Mouse (Mus musculus) large intestine, adult 2 months (tissue): Measurements from ENCODE around the gene Ccdc87. TPM values are rescaled to one million over a fixed set of nuclear protein-coding genes. Genes with fewer than 3 reads are reported as not detected.
A peak's percentile ranks its signal among the peaks of the same experiment; 100 is the strongest.
"Not testable (repeated sequence)": the region's sequence is repeated elsewhere in the genome, so short reads cannot be mapped to it uniquely, and the experiment has no call there.

Experiments
- DNase-seq: peaks from one replicate; pipeline ENCODE4 v3.0.0-alpha.2; 2012; ENCODE audit warnings: low read depth, low spot score
- WGBS: fragments of 180-500 bp; shearing (Covaris S2); methylation state at CpG from one replicate; pipeline ENCODE4 v1.1.7; 2018; 5-methylcytosine and 5-hydroxymethylcytosine counted together
- polyA plus RNA-seq: library from polyadenylated mRNA; depleted of rRNA; stranded (reverse); fragments of >200 nt; gene quantifications from 2 replicates; pipeline ENCODE4 v1.2.3, GENCODE M21; 2012; rRNA removed

Gene Ccdc87
- polyA plus RNA-seq = 0.09 and 0.19 TPM in 2 replicates

DNA sequence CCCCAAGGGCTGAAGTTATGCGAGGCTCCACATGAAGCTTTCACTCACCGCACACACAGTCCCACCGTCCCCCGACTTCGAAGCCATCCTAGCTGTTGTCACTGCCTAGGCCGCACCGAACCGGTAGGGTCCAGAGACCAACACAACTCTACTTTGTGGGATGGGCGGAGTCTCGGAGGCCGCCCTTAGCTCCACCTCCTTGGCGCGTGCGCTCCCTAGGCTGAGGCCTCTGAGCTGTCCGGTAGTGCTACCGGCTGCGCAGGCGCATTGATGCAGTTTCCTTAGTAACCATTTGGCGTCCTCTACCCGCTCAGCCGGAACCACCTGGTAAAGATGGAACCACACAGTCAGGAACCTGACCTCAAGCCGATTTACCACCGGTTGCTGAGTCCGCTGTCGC lies at the start of gene Ccdc87, which contains the start of gene Ccs:
Ccdc87 (plus strand) TSS at position 218 of the 400 bp plus-strand sequence.
Ccs (minus strand) TSS at position 184 of the 400 bp plus-strand sequence.
- peak; percentile 90 for DNase-seq
- WGBS = under 1% methylated on average over 25 of the region's 25 CpGs

DNA sequence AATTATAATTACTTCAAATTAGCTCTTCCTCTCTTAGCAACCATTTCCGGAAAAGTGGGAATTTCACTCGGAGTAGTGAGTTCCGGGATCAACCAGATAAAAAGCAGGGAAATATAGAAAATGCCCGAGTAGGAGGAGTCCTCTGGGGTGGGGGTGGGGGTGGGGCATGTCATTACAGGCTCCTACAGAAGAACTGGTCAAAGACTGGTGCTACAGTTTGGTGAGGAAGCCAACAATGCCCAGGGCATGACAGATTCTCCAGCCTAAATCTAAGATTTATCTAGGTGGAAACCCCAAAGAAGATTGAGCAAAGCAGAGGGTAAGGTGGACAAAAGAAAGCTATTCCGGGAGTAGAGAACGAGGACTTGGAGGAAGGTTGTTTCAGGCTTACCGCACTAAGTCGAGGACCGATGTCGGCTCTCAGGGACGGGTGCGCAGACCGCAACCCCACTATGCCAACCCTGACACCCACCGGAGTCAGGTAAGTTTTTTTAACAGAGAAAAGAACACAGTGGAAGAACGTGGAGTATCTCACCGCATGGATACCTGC lies 45.8 kb upstream of the Ccdc87 start:
- WGBS = under 1% methylated on average over 16 of the region's 16 CpGs
- DNase-seq = no peak

DNA sequence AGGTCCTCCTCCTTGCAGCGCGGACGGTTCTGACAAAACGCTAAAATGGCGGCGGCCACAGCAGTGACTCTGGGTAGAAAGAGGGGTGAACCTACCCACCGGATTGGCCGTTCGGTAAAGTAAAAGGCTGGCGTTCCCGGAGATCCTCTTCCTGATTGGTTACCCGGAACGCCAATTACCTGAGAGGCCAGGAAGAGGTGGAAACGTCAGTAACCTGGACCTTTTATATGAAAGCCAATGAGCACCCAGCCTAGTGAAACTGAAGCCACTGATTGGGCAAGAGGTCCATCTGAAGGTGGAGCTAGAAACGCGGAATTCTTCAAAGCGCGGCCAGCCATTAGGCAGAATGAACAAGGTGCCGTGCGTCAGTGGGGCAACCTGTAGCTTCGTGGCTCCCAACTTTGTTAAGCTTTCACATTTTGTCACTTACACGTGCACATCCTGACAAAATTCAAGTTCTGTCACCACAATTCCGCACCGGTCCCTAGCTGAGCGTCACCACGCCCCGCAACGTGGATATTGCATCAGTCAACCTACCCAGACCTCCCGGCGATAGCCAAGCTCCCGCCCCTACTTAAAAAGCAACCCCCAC lies 45.2 kb upstream of the Ccdc87 start, which contains the start of gene Rbm4:
Rbm4 (minus strand) TSS at position 71 of the 592 bp plus-strand sequence.
- DNase-seq = peak; percentile 100
- WGBS = under 1% methylated on average over 31 of the region's 31 CpGs

DNA sequence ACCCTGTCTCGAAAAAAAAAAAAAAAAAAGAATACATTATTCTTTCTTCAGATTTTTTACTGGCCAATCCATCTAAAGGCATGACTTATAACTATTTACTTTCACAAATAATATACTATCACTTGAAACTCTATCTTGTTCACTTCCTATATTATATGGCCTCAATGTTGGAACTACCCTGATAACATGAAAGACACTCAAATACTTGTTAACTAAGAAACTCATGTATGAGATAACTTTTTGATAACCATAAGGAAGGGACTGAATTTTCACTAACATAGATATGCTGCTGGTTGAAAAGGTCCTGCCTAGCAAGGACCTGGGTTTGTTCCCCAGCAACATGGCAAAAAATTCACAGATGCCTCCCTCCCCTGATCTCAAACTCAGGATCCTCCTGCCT lies 43.2 kb upstream of the Ccdc87 start:
- WGBS = 47% methylated on average over 1 of the region's 1 CpGs
- no peak for DNase-seq

DNA sequence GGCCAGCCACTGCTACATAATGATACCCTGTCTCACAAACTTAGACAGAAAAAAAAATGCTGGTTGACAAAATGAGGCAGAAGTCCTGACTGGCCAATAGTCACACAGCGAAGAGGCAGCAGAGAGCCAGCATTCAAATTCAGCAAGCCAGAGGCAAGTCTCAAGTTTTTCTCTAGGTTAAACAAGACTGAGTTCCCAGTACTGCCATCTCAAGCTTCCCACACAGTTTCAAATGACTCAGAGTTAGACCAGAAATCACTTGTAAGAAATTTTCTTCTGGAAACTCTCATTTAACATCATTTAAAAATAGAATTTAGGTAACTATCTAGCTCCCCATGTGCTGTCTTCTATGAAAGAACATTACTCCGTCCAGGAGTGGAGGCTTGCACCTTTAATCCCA lies 41.3 kb upstream of the Ccdc87 start:
- no peak for DNase-seq
- 93% methylated on average over 2 of the region's 2 CpGs for WGBS

DNA sequence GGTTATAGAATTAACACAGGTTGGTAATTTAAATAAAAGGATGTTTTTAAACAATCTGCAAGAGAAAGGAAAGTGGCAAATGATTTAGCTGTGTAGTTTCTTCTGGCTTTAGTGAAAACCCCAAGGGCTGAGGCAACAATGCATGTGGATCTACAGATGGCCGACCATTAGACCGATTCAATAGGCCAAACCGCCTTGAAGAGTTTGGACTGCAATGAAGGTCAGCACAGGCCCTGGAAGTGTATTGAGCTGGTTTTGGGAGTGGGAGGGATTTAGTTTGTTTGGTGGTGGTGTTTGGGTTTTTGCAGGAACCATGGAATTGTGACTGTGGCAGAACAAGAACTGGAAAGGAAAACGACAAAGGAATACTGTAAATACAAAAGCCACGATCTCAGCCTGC lies 40.1 kb upstream of the Ccdc87 start:
- no peak for DNase-seq
- WGBS = 83% methylated on average over 5 of the region's 5 CpGs

DNA sequence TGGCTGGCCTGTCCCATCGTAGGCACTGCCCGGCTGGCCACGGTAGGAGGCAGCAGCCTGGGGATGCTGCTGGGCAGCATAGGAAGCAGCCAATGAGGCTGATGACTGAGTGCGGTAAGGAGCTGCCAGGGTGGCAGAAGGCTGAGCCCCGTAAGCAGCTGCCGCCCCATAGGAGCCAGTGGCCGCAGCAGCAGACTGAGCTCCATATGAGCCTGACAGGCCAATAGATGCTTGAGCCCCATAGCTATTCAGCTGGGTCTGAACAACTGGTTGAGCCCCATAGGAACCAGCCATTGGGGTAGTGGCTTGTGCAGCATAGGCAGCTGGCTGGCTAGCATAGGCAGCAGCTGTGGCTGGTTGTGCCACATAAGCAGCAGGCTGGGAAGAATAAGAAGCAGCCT lies 36.5 kb upstream of the Ccdc87 start:
- 97% methylated on average over 7 of the region's 7 CpGs for WGBS

DNA sequence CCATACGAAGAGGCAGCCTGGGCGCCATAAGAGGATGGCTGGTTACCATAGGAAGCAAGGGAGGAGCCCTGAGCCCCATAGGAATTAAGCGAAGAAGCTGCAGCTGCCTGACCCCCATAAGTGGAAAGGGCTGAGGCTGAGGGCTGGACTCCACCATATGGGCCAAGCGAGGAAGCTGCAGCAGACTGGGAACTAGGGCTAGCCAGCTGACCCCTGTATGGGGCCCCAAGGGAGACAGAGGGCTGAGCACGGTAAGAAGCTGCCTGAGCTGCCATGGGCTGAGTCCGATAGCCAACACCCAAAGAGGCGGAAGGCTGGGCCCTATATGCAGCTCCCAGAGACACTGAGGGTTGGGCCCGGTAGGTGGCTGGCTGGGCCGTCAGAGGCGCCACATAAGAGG lies 35.9 kb upstream of the Ccdc87 start:
- no peak for DNase-seq
- WGBS = 76% methylated on average over 10 of the region's 10 CpGs

More for the DNA sequence above, 36.5 kb upstream of the Ccdc87 start:
- DNase-seq = no peak

DNA sequence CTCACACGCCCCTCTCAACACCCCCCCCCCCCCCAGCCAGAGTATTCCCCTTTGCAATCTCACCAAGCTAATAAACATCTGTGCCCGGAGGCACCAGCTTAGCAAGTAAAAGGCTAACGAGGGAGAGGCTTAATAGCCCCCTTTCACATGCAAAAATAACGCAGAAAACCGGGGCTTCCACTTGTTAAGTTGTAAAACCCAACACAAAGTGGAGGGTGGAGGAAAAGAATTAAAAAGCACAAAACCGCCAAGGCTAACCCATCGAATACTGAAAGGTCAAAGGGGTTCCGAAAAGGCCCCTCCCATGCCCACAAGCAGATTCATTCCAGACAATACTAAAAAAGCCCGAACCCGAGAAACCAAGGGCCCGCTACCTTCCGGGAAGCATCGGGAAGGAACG lies 28.9 kb upstream of the Ccdc87 start:
- WGBS = 0% methylated on average over 14 of the region's 14 CpGs
- no peak for DNase-seq

DNA sequence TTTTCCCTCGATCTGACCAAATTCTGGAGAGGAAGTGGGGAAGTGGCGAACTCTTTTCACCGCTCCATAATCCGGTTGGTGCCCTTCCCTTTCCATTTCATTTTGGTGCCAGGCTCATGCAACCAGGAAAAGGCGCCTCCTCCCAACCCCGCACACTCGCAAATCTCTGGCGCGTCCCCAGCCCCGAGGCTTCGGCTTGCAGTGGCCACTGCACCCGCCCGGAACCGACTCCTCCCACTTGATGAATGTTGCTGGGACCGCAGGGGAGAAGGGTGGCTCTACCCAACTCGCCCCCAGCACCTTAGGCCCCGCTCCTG lies 28.5 kb upstream of the Ccdc87 start:
- 0% methylated on average over 17 of the region's 17 CpGs for WGBS
- DNase-seq = no peak

DNA sequence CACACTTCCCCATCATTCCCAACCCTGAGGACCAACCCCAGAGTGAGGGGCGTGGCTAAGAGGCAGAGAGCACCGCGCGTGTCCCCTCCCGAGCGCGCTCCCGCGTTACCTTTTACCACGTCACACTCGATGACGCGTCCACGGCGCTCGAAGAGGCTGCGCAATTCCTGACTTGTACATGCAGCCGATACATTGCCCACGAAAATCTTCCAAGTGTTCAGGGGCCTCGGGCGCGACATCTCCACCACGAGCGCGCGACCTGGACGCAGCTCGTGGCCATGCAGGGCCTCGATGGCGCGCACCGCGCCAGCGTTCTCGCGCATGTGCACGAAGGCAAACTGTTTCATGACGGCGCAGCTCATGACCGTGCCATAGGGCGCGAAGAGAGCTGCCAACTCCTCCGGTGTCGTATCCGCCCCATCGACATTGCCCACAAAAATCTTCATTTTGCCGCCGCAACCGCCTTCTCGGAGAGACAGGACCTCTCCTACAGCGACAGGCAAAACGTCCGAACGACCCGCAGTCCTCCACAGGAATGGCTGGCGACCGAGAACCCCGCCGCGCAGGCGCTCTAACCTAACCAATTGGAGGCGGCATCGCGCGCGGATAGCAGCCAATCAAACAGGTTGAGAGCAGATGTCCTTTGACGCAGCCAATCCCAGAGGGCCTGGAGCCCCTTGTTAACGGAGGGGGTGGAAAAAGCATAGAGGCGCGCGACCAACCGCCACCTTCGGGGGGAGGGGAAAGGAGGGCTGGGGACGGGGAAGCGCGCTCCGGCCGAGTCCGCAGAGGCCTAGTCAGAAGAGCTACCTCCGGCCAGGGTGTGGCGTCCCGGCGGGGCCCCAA lies 27.9 kb upstream of the Ccdc87 start, which contains the start of the genes Gm21992 and Rbm14:
Gm21992 (minus strand) TSS at position 550 of the 846 bp plus-strand sequence.
Rbm14 (minus strand) TSS at position 572 of the 846 bp plus-strand sequence.
- under 1% methylated on average over 83 of the region's 83 CpGs for WGBS
- DNase-seq = peak; percentile 98

DNA sequence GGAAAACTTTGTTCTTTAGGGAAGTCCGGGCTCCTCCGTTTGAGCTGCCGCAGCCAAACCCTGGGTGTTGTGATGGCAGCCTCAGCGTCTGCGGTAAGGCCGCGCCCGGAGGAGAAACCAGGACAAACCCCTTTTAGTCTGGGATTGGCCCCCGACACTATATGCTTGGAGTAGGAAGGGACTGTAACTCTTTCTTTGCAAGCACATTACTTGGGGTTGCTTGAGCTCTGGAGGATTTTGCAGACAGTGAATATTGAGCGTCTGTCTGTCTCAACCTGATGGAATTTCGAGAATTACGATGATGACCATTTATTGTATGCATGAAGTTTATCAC lies 27.3 kb upstream of the Ccdc87 start:
- under 1% methylated on average over 12 of the region's 12 CpGs for WGBS

DNA sequence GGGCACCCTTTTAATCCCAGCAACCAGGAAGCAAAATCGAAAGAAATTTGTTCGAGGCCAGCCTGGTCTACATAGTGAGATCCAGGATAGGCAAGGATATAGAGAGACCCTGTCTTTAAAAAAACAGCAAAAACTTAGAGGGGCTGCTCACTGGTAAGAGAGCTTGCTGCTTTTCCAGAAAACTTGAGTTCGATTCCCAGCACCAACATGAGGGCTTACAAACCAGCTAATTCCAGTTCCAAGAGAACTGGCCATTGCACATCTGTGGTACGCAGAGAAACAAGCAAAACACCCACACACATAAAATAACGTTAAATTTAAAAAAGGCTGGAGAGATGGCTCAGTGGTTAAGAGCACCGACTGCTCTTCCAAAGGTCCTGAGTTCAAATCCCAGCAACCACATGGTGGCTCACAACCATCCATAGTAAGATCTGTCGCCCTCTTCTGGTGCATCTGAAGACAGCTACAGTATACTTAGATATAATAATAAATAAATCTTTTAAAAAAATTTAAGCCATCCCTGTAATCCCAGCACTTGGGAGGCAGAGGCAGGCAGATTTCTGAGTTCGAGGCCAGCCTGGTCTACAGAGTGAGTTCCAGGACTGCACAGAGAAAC lies 26.7 kb upstream of the Ccdc87 start:
- DNase-seq = not testable (repeated sequence)
- 66% methylated on average over 8 of the region's 8 CpGs for WGBS

More for the DNA sequence above, 27.3 kb upstream of the Ccdc87 start:
- no peak for DNase-seq

DNA sequence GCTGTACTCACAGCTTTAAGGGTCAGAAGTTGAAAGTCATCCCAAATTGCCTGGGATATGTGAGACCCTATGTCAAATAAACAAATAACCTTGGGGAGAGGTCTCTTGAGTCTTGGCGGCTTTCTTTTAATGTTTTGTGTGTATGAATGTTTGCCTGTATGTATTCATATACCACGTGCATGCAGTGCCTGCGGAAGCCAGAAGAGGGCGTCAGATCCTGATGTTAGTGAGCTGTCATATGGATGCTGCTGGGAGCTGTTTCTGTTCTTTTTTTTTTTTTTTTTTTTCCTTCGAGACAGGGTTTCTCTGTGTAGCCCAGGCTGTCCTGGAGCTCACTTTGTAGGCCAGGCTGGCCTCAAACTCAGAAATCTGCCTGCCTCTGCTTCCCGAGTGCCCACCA lies 26.2 kb upstream of the Ccdc87 start:
- no peak for DNase-seq
- WGBS = 87% methylated on average over 6 of the region's 6 CpGs

DNA sequence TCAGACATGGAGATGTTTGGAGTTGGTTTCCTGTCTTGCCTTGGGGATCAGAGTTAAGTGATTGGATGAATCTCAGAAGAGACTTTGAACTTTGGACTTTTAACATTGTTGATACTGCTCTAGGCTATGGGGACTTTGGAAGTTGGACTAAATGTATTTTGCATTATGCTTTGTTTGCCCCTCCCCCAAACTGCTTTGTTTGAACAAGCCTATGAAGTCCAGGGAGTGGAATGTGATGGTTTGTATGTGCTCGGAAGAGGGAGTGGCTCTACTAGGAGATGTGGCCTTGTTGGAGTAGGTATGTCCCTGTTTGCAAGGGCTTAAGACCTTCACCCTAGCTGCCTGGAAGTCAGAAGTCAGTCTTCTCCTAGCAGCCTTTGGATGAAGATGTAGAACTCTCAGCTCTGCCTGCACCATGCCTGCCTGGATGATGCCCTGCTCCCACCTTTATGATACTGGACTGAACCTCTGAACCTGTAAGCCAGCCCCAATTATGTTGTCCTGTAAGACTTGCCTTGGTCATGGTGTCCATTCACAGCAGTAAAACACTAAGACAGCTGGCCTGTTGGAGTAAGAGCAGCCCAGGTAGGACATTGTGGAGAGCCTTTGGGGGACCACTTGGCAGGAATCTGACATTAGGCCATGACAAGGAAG lies 21.9 kb upstream of the Ccdc87 start:
- peak; percentile 84 for DNase-seq
- 22% methylated on average over 1 of the region's 1 CpGs for WGBS

DNA sequence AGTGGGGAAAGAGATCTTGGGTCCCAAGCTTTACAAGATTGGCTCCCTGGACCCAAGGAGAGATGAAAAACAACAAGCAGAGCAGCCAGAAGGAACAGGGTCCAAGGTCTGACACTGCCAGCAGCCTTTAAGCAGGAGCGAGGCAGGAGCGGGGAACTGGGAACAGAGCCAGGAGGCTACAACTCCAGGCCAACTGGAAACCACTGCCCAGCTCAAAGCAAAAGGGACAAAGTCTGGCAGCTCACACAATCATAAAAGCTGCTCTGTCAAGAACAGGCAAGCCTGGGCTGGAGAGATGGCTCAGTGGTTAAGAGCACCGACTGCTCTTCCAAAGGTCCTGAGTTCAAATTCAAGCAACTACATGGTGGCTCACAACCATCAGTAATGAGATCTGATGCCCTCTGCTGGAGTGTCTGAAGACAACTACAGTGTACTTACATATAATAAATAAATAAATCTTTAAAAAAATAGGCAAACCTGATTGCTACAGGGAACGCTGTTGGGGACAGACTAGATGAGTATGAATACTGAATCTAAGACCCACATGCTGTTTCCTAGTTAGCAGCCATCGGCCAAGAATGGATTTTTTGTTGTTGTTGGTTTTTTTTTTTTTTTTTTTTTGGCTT lies 18.4 kb upstream of the Ccdc87 start:
- DNase-seq = peak; percentile 93
- 18% methylated on average over 5 of the region's 5 CpGs for WGBS

DNA sequence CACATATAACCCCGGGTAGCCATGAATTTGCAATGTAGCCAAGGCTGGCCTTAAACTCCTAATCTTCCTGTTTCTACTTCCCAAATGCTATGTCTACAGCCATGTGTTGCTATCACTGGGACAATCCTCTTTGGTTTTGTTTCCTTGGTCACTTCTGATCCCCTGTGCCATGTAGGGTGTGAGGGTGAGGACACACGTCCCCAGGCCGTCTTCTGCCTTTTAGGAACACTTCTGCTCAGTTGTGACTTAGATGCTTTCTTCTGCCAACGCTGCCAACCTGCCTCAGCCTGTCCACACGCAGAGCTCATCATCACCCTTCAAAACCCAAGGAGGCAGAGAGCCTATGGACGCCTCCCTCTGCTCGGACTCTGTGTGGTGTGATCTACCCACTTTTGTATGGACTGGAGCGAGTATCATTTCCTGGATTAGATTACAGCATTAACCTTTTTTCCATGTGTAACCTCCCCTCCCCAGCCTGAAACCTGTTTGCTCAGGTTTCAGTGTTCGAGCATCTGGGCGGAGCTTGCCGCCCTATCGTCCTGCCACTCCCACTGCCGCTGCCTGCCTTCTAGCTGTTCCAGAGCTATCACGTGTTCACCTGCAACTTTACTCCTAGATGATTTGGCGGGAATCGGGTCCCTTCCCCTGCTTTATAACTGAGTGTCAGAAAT lies 10.6 kb upstream of the Ccdc87 start:
- DNase-seq = no peak
- 35% methylated on average over 16 of the region's 16 CpGs for WGBS

DNA sequence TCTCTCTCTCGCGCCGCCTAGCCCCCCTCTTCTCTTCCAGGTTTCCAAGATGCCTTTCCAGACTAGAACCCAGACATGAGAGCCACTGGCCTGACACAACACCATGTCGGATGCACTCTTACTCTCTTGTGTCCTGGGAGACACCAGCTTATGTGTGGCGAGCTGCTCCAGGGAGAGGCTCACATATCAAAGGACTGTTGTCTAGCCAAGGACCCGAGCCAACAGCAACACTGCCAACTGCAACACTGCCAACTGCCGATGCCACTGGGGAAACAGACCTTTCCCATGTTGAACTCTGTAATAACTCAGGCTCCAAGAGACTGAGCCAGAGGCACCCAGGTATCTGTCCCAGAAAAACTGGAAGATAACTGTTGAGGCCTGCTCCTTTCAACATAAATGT lies 10.0 kb upstream of the Ccdc87 start:
- WGBS = 21% methylated on average over 7 of the region's 7 CpGs

DNA sequence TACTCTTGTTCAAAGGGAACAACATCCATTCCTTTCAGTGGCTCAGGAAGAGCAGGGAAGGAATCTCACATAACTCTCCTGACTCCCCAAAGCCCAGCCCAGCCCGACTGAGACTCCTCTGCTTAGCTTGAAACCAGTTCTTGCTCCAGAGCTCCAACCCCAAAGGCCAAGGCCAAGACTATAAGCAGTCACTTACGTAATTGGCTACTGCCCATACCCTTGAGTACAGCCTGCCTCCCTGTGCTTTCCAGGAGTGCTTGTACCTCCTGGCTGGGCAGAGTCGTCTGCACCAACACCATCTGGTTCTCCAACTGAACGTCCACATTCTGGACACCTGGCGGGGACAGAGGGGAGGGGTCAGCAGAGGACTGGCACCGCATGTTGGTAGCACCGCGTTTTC lies 5.2 kb upstream of the Ccdc87 start:
- 82% methylated on average over 8 of the region's 8 CpGs for WGBS
- DNase-seq = no peak

More for the DNA sequence above, 10.0 kb upstream of the Ccdc87 start:
- DNase-seq = no peak
